Mouse (Mus musculus): ENCODE results near the gene Dennd1a. TPM values are rescaled to one million over a fixed set of nuclear protein-coding genes. Genes with fewer than 3 reads are reported as not detected.
A peak's percentile ranks its signal among the peaks of the same experiment; 100 is the strongest.

Gene Dennd1a
- total and polyA plus RNA-seq, 2 experiments: 13.0 to 14.5 TPM

- 100% methylated on average over 1 of the region's 1 CpGs for WGBS
- no peak overlapping the region for H3K27ac ChIP-seq (replicated peaks; ENCODE audit: insufficient read depth, low read depth, low read length)
- no peaks in the 10 kb centered on the region for H3K36me3 ChIP-seq (ENCODE audit: control insufficient read depth, insufficient read depth, low read length)
- H3K4me1 ChIP-seq (ENCODE audit: control insufficient read depth, insufficient read depth, low read length): peaks cover 2% of the 10 kb centered on the region; the same call in 1 of the 2 replicates
- DNase-seq (ENCODE audit: extremely low read depth, low read depth, low spot score): no peak
- no peaks in the 10 kb centered on the region for H3K27me3 ChIP-seq (ENCODE audit: control insufficient read depth, insufficient read depth, low read length)
- no peak overlapping the region for H3K9ac ChIP-seq (ENCODE audit: low read depth, low read length)
- TF ChIP-seq POLR2A (IDR thresholded peaks at IDR 0.05; ENCODE audit: extremely low read depth, insufficient read depth, low read length) (no peak), CTCF (IDR thresholded peaks at IDR 0.05; ENCODE audit: low read depth, low read length) (no peak)
- H3K4me3 ChIP-seq (ENCODE audit: insufficient read depth, low read depth, low read length): no peak overlapping the region
- peaks cover 3% of the 10 kb centered on the region; the same call in 1 of the 2 replicates for H3K79me2 ChIP-seq (ENCODE audit: control insufficient read depth, insufficient read depth, low read length)
Measured at GRCm38 (mm10) chr2:38102674-38103073, 184.5 kb downstream of the Dennd1a start.

GRCm38 (mm10) chr2:38100289-38100688, 186.9 kb downstream of the Dennd1a start:
- Histone ChIP-seq H3K27me3 (ENCODE audit: control insufficient read depth, insufficient read depth, low read length) (no peaks in the 10 kb centered on the region), H3K4me3 (ENCODE audit: insufficient read depth, low read depth, low read length) (no peak overlapping the region), H3K4me1 (ENCODE audit: control insufficient read depth, insufficient read depth, low read length) (peaks cover 2% of the 10 kb centered on the region; the same call in 1 of the 2 replicates), H3K79me2 (ENCODE audit: control insufficient read depth, insufficient read depth, low read length) (peaks cover 3% of the 10 kb centered on the region; the same call in 1 of the 2 replicates), H3K36me3 (ENCODE audit: control insufficient read depth, insufficient read depth, low read length) (no peaks in the 10 kb centered on the region), H3K9ac (ENCODE audit: low read depth, low read length) (no peak overlapping the region), H3K27ac (replicated peaks; ENCODE audit: insufficient read depth, low read depth, low read length) (no peak overlapping the region)
- no peak for DNase-seq (ENCODE audit: extremely low read depth, low read depth, low spot score)
- WGBS: 91% methylated on average over 7 of the region's 7 CpGs
- no peak for TF ChIP-seq POLR2A (IDR thresholded peaks at IDR 0.05; ENCODE audit: extremely low read depth, insufficient read depth, low read length)
- no peak for TF ChIP-seq CTCF (IDR thresholded peaks at IDR 0.05; ENCODE audit: low read depth, low read length)

GRCm38 (mm10) chr2:38099120-38099773, 187.9 kb downstream of the Dennd1a start:
- 84% methylated on average over 4 of the region's 4 CpGs for WGBS
- Histone ChIP-seq H3K27me3 (ENCODE audit: control insufficient read depth, insufficient read depth, low read length) (no peaks in the 10 kb centered on the region), H3K4me3 (ENCODE audit: insufficient read depth, low read depth, low read length) (no peak overlapping the region), H3K27ac (replicated peaks; ENCODE audit: insufficient read depth, low read depth, low read length) (no peak overlapping the region), H3K36me3 (ENCODE audit: control insufficient read depth, insufficient read depth, low read length) (no peaks in the 10 kb centered on the region), H3K4me1 (ENCODE audit: control insufficient read depth, insufficient read depth, low read length) (peaks cover 2% of the 10 kb centered on the region; the same call in 1 of the 2 replicates), H3K79me2 (ENCODE audit: control insufficient read depth, insufficient read depth, low read length) (peaks cover 3% of the 10 kb centered on the region; the same call in 1 of the 2 replicates), H3K9ac (ENCODE audit: low read depth, low read length) (no peak overlapping the region)
- no peak for TF ChIP-seq CTCF (IDR thresholded peaks at IDR 0.05; ENCODE audit: low read depth, low read length)
- TF ChIP-seq POLR2A (IDR thresholded peaks at IDR 0.05; ENCODE audit: extremely low read depth, insufficient read depth, low read length): no peak
- peak; percentile 73 for DNase-seq (ENCODE audit: extremely low read depth, low read depth, low spot score)

GRCm38 (mm10) chr2:38097469-38097868, 189.7 kb downstream of the Dennd1a start:
- no peak for DNase-seq (ENCODE audit: extremely low read depth, low read depth, low spot score)
- no peak overlapping the region for H3K4me3 ChIP-seq (ENCODE audit: insufficient read depth, low read depth, low read length)
- H3K27me3 ChIP-seq (ENCODE audit: control insufficient read depth, insufficient read depth, low read length): no peaks in the 10 kb centered on the region
- over 99% methylated on average over 3 of the region's 3 CpGs for WGBS
- no peak overlapping the region for H3K9ac ChIP-seq (ENCODE audit: low read depth, low read length)
- peaks cover 2% of the 10 kb centered on the region; the same call in 1 of the 2 replicates for H3K4me1 ChIP-seq (ENCODE audit: control insufficient read depth, insufficient read depth, low read length)
- TF ChIP-seq CTCF (IDR thresholded peaks at IDR 0.05; ENCODE audit: low read depth, low read length): no peak
- TF ChIP-seq POLR2A (IDR thresholded peaks at IDR 0.05; ENCODE audit: extremely low read depth, insufficient read depth, low read length): no peak
- no peaks in the 10 kb centered on the region for H3K36me3 ChIP-seq (ENCODE audit: control insufficient read depth, insufficient read depth, low read length)
- peaks cover 3% of the 10 kb centered on the region; the same call in 1 of the 2 replicates for H3K79me2 ChIP-seq (ENCODE audit: control insufficient read depth, insufficient read depth, low read length)
- H3K27ac ChIP-seq (replicated peaks; ENCODE audit: insufficient read depth, low read depth, low read length): no peak overlapping the region

GRCm38 (mm10) chr2:38096328-38096727, 190.9 kb downstream of the Dennd1a start:
- Histone ChIP-seq H3K9ac (ENCODE audit: low read depth, low read length) (no peak overlapping the region), H3K27me3 (ENCODE audit: control insufficient read depth, insufficient read depth, low read length) (no peaks in the 10 kb centered on the region), H3K27ac (replicated peaks; ENCODE audit: insufficient read depth, low read depth, low read length) (no peak overlapping the region), H3K36me3 (ENCODE audit: control insufficient read depth, insufficient read depth, low read length) (no peaks in the 10 kb centered on the region), H3K4me1 (ENCODE audit: control insufficient read depth, insufficient read depth, low read length) (peaks cover 2% of the 10 kb centered on the region; the same call in 1 of the 2 replicates), H3K79me2 (ENCODE audit: control insufficient read depth, insufficient read depth, low read length) (peaks cover 3% of the 10 kb centered on the region; the same call in 1 of the 2 replicates), H3K4me3 (ENCODE audit: insufficient read depth, low read depth, low read length) (no peak overlapping the region)
- DNase-seq (ENCODE audit: extremely low read depth, low read depth, low spot score): no peak
- TF ChIP-seq CTCF (IDR thresholded peaks at IDR 0.05; ENCODE audit: low read depth, low read length) (no peak), POLR2A (IDR thresholded peaks at IDR 0.05; ENCODE audit: extremely low read depth, insufficient read depth, low read length) (no peak)

Data from liver, adult 2 months (tissue).